8 mouse cellular contexts compared by ENCODE assay signal in the genomic region with DNA sequence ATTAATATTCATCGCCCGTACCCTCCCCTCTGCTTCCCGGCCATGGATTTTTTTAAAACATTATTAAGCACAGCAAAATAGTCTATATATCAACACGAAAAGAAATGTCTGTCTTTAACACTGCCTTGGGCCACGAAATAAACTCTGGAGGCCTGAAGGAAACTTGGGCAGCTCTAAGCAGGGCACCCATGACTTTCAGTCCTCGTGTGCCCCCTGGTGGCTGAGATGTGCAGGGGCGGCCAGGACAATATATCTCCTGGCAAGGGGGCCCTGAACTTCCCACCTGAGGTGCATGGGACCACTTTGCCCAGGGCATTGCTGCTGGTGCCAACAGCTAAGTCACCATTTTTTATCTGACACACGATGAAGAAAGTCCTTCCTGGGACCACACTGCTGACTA. TPM values are rescaled to one million over a fixed set of nuclear protein-coding genes. Genes with fewer than 3 reads are reported as not detected.
DNase-seq lines count a peak whose midpoint lies in the region; ATAC-seq and TF ChIP-seq lines count a peak whose summit lies in the region.

No protein-coding gene starts in this region.

- TF ChIP-seq CTCF in kidney, adult 2 months (conservative IDR thresholded peaks at IDR 0.05; ENCODE audit: insufficient read depth, insufficient read length, low read depth, low read length): peak; percentile 88

- no peak overlapping the region for H3ac ChIP-seq in myocyte (ENCODE audit: control insufficient read depth, insufficient read length)

- no peak overlapping the region for H3K4me3 ChIP-seq in liver, embryonic 12.5 days
- no peak overlapping the region for H3K4me3 ChIP-seq in kidney, adult 2 months (ENCODE audit: insufficient read depth, low read depth, low read length)
- no peak overlapping the region for H3K4me3 ChIP-seq in limb, embryonic 11.5 days (ENCODE audit: low read depth, low read length)
- H3K4me3 ChIP-seq in myocyte: no peak overlapping the region

- H3K4me1 ChIP-seq in liver, embryonic 12.5 days: peaks cover 14% of the 10 kb centered on the region
- H3K4me1 ChIP-seq in kidney, adult 2 months (ENCODE audit: control insufficient read depth, insufficient read depth, low read length): no peaks in the 10 kb centered on the region
- H3K4me1 ChIP-seq in limb, embryonic 11.5 days (ENCODE audit: control insufficient read depth, insufficient read depth, low read length): peaks cover 26% of the 10 kb centered on the region

- no peak overlapping the region for H3K27ac ChIP-seq in liver, embryonic 12.5 days
- no peak overlapping the region for H3K27ac ChIP-seq in kidney, adult 2 months (ENCODE audit: insufficient read depth, low read depth, low read length)
- H3K27ac ChIP-seq in limb, embryonic 11.5 days (replicated peaks; ENCODE audit: low read depth, low read length): no peak overlapping the region

- WGBS in liver, embryonic 12.5 days (ENCODE audit: insufficient replicate concordance): 30% methylated on average over 8 of the region's 8 CpGs
- WGBS in kidney, adult 2 months: 20% methylated on average over 8 of the region's 8 CpGs
- 29% methylated on average over 8 of the region's 8 CpGs for WGBS in limb, embryonic 11.5 days

- TF ChIP-seq POLR2A in kidney, adult 2 months (IDR thresholded peaks at IDR 0.05; ENCODE audit: low read depth, low read length): no peak
- no peak for TF ChIP-seq POLR2A in myocyte (IDR thresholded peaks at IDR 0.05; ENCODE audit: insufficient read length, low read depth)

- no peaks in the 10 kb centered on the region for H3K9me3 ChIP-seq in liver, embryonic 12.5 days (replicated peaks)
- peaks cover 3% of the 10 kb centered on the region; the same call in 1 of the 2 replicates for H3K9me3 ChIP-seq in limb, embryonic 11.5 days (ENCODE audit: control insufficient read depth, low read length)

- ATAC-seq in liver, embryonic 12.5 days: no peak
- ATAC-seq in limb, embryonic 11.5 days (ENCODE audit: insufficient number of reproducible peaks, low FRiP score, low TSS enrichment, low read depth): peak; percentile 70; the same call in 1 of the 2 replicates

- H3K79me2 ChIP-seq in myocyte (ENCODE audit: control insufficient read depth, insufficient read depth): no peaks in the 10 kb centered on the region

- no peak overlapping the region for H3K9ac ChIP-seq in liver, embryonic 12.5 days
- no peak overlapping the region for H3K9ac ChIP-seq in limb, embryonic 11.5 days (ENCODE audit: low read length)

- peaks cover 28% of the 10 kb centered on the region for H3K27me3 ChIP-seq in liver, embryonic 12.5 days (replicated peaks)
- H3K27me3 ChIP-seq in kidney, adult 2 months (replicated peaks; ENCODE audit: control insufficient read depth, insufficient read depth, low read length): no peaks in the 10 kb centered on the region
- H3K27me3 ChIP-seq in limb, embryonic 11.5 days (ENCODE audit: control insufficient read depth, insufficient read depth, low read length): no peaks in the 10 kb centered on the region
- H3K27me3 ChIP-seq in myocyte (ENCODE audit: control insufficient read depth, insufficient read depth, insufficient read length): no peaks in the 10 kb centered on the region

- peak; percentile 76 for DNase-seq in liver
- peak; percentile 91 for DNase-seq in embryo, embryonic 10 days (ENCODE audit: low spot score)
- DNase-seq in gastrocnemius, postnatal 36 days: peak; percentile 74 to 79
- peak; percentile 73 for DNase-seq in kidney, adult 2 months
- peak; percentile 93 for DNase-seq in limb, embryonic 11.5 days (ENCODE audit: low spot score)
- peak; percentile 44 to 74 for DNase-seq in spleen, postnatal 14 days (ENCODE audit: low spot score in 2 of 2)

- H3K36me3 ChIP-seq in liver, embryonic 12.5 days: no peaks in the 10 kb centered on the region
- H3K36me3 ChIP-seq in kidney, adult 2 months (ENCODE audit: control insufficient read depth, insufficient read depth, low read length): no peaks in the 10 kb centered on the region
- H3K36me3 ChIP-seq in limb, embryonic 11.5 days (ENCODE audit: control insufficient read depth, insufficient read depth, low read length): no peaks in the 10 kb centered on the region
- no peaks in the 10 kb centered on the region for H3K36me3 ChIP-seq in myocyte (ENCODE audit: control insufficient read depth, insufficient read depth)

- intact Hi-C loops in gastrocnemius, postnatal 36 days (cut with DNase I): loop anchor here (1.0 kb wide), 1 partner anchor 159 kb away; no protein-coding TSS in a partner anchor

- no peak overlapping the region for H3K4me2 ChIP-seq in liver, embryonic 12.5 days
- H3K4me2 ChIP-seq in limb, embryonic 11.5 days (ENCODE audit: low read depth, severe bottlenecking): no peak overlapping the region
- H3K4me2 ChIP-seq in myocyte (ENCODE audit: low read depth): peak overlapping the region; percentile 46

TF ChIP-seq in myocyte, 11 proteins besides CTCF, POLR2A, EP300 and RAD21:
- TF ChIP-seq MYOD1 (IDR thresholded peaks at IDR 0.05; ENCODE audit: control insufficient read depth in 1 of 3, insufficient read length in 2 of 3, low read depth in 2 of 3): no peak
- TF ChIP-seq MYOG (IDR thresholded peaks at IDR 0.05; ENCODE audit: control insufficient read depth in 1 of 3, insufficient read depth in 1 of 3, insufficient read length in 2 of 3, low read depth in 2 of 3): no peak
- TF ChIP-seq MAX (IDR thresholded peaks at IDR 0.05; ENCODE audit: low read depth): no peak
- TF ChIP-seq SRF (IDR thresholded peaks at IDR 0.05; ENCODE audit: control insufficient read depth, insufficient read length, low read depth): no peak
- no peak for TF ChIP-seq TCF12 (IDR thresholded peaks at IDR 0.05; ENCODE audit: insufficient read depth, poor library complexity, severe bottlenecking)
- no peak for TF ChIP-seq CEBPB (IDR thresholded peaks at IDR 0.05; ENCODE audit: insufficient read depth, poor library complexity, severe bottlenecking)
- TF ChIP-seq TCF3 (IDR thresholded peaks at IDR 0.05; ENCODE audit: insufficient read length, low read depth): no peak
- TF ChIP-seq E2F4 (IDR thresholded peaks at IDR 0.05; ENCODE audit: insufficient read depth): no peak
- no peak for TF ChIP-seq REST (IDR thresholded peaks at IDR 0.05; ENCODE audit: insufficient read depth, insufficient read length)
- no peak for TF ChIP-seq USF1 (IDR thresholded peaks at IDR 0.05; ENCODE audit: low read depth)
- no peak for TF ChIP-seq POLR2AphosphoS2 (IDR thresholded peaks at IDR 0.05; ENCODE audit: insufficient read length, low read depth)

RNA-seq across cellular contexts. Expression of gene Nfatc2, which starts 27.3 kb away (rescaled TPM):
- 0.29 and 0.41 TPM in 2 replicates for polyA plus RNA-seq in liver, embryonic 12.5 days (2016; fragmentation: Nextera tagmentation; extraction: Ambion mirVana)
- total RNA-seq in gastrocnemius, postnatal 36 days (2021): 10 to 100 TPM in 1 of 2 experiments, 1 to 10 TPM in 1; 5.3 to 10.4 TPM
- polyA plus RNA-seq in kidney, adult 2 months (2012; rRNA removed): 2.9 and 3.4 TPM in 2 replicates
- 4.9 and 5.8 TPM in 2 replicates for polyA plus RNA-seq in limb, embryonic 11.5 days (2014; fragmentation: Nextera tagmentation; extraction: Ambion mirVana)
- polyA plus RNA-seq in myocyte (2012; fragmentation: generic; extraction: Trizol): 0.55 TPM
